Mouse (Mus musculus) ovary, postnatal 10 days (tissue): ENCODE measurements around the gene Syce2.

Source experiments
- DNase-seq: peaks from one replicate; pipeline ENCODE4 v3.0.0; 2022; ENCODE audit warnings: low spot score

Gene Syce2

GRCm38 (mm10) chr8:84928456-84929306 is 56.8 kb downstream of the Syce2 start:
- DNase-seq = no peak

GRCm38 (mm10) chr8:84930582-84930981 is 58.7 kb downstream of the Syce2 start:
- no peak for DNase-seq

- no peak for DNase-seq
These were observed 62.1 kb downstream of the Syce2 start for GRCm38 (mm10) chr8:84933767-84934559.

GRCm38 (mm10) chr8:84934860-84935259 is 62.9 kb downstream of the Syce2 start:
- DNase-seq = no peak

- no peak for DNase-seq
These were observed 63.6 kb downstream of the Syce2 start for GRCm38 (mm10) chr8:84935489-84935888.

- DNase-seq = no peak
These were observed 64.4 kb downstream of the Syce2 start for GRCm38 (mm10) chr8:84936041-84936961.

- no peak for DNase-seq
These were observed 65.1 kb downstream of the Syce2 start, which contains the start of gene Mast1 for GRCm38 (mm10) chr8:84936962-84937546. Gene Mast1, minus strand, starts transcription at chr8:84937359.
